Mouse (Mus musculus) CD8-positive naive resting alpha-beta T cell, adult 57 days (primary cell): ENCODE data around the gene Dpp4. TPM values are rescaled to one million over a fixed set of nuclear protein-coding genes. Genes with fewer than 3 reads are reported as not detected.

ENCODE experiments used
- total RNA-seq: library from RNA; stranded (reverse); gene quantifications from one replicate; pipeline ENCODE4 v1.2.4, GENCODE M21; 2023

Gene Dpp4
- total RNA-seq = 135 TPM

DNA sequence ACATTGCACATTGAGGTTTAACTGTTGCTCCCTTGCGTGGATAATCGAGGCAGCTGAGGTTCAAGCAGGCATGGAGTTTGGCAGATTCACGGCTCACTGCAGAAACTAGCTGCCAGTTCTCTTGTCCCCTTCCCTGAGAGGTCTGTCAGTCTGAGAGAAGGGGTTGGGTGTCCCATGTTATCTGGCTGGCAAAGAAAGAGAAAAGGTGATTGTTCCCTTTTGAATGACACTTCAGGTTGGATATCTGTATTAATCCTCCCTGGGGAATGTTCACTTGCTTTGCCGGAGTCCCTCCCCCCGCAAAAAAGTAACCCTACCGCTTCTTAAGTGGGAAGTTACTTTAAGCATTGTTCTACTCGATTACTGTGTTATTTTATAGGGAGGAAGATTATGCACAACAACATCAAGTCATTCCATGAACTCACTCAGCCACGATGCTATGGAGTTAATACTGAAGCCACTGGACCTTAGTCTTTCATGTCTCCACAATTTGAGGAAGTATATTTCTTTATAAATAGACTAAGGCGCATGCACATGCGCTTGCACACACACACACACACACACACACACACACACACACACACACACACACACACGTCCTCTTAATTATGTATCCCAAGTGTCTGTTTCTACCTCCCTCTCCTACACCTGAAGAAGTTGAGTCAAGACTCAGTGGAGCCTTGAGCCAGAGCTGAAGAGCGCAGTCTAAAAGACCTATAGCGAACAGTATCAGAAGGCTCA, at the start of gene Dpp4:
Gene Dpp4, minus strand, starts transcription at position 151 of the 741 bp plus-strand sequence.

Other genes starting within 250 kb of the Dpp4 start
- not detected for gene Gcg, start 71.4 kb upstream of the Dpp4 start, total RNA-seq
- 1.2 TPM for gene Fap, start 161.8 kb upstream of the Dpp4 start, total RNA-seq
- 13.0 TPM for gene Ifih1, start 234.0 kb upstream of the Dpp4 start, total RNA-seq